Mouse (Mus musculus): ENCODE results near the gene Pick1.

Gene Pick1

GRCm38 (mm10) chr15:79270317-79271123 is 41.5 kb downstream of the Pick1 start:
- peak; percentile 61 for DNase-seq (ENCODE audit: low read depth, low spot score)

GRCm38 (mm10) chr15:79271124-79271746 is 42.3 kb downstream of the Pick1 start:
- no peak for DNase-seq (ENCODE audit: low read depth, low spot score)

GRCm38 (mm10) chr15:79273020-79273419 is 44.0 kb downstream of the Pick1 start:
- no peak for DNase-seq (ENCODE audit: low read depth, low spot score)

- DNase-seq (ENCODE audit: low read depth, low spot score), result no peak
These were observed 48.8 kb downstream of the Pick1 start for GRCm38 (mm10) chr15:79277728-79278127.

GRCm38 (mm10) chr15:79280209-79280608 is 51.2 kb downstream of the Pick1 start:
- DNase-seq (ENCODE audit: low read depth, low spot score), result no peak

GRCm38 (mm10) chr15:79280850-79281249 is 51.9 kb downstream of the Pick1 start:
- DNase-seq (ENCODE audit: low read depth, low spot score), result no peak

- no peak for DNase-seq (ENCODE audit: low read depth, low spot score)
These were observed 52.4 kb downstream of the Pick1 start for GRCm38 (mm10) chr15:79281389-79281788.

GRCm38 (mm10) chr15:79282434-79282833 is 53.5 kb downstream of the Pick1 start:
- no peak for DNase-seq (ENCODE audit: low read depth, low spot score)

- DNase-seq (ENCODE audit: low read depth, low spot score), result no peak
These were observed 54.4 kb downstream of the Pick1 start for GRCm38 (mm10) chr15:79283371-79283770.

- no peak for DNase-seq (ENCODE audit: low read depth, low spot score)
These were observed 56.4 kb downstream of the Pick1 start, which contains the start of gene Baiap2l2 for GRCm38 (mm10) chr15:79285399-79285798. Gene Baiap2l2, minus strand, starts transcription at chr15:79285537.

- no peak for DNase-seq (ENCODE audit: low read depth, low spot score)
These were observed 57.2 kb downstream of the Pick1 start for GRCm38 (mm10) chr15:79286141-79286540.

GRCm38 (mm10) chr15:79287091-79287490 is 58.1 kb downstream of the Pick1 start:
- DNase-seq (ENCODE audit: low read depth, low spot score), result no peak

- DNase-seq (ENCODE audit: low read depth, low spot score), result no peak
These were observed 59.4 kb downstream of the Pick1 start for GRCm38 (mm10) chr15:79288387-79288786.

- DNase-seq (ENCODE audit: low read depth, low spot score), result no peak
These were observed 60.5 kb downstream of the Pick1 start for GRCm38 (mm10) chr15:79289441-79289840.

GRCm38 (mm10) chr15:79290340-79290739 is 61.4 kb downstream of the Pick1 start:
- no peak for DNase-seq (ENCODE audit: low read depth, low spot score)

- no peak for DNase-seq (ENCODE audit: low read depth, low spot score)
These were observed 63.8 kb downstream of the Pick1 start for GRCm38 (mm10) chr15:79292779-79293178.

- no peak for DNase-seq (ENCODE audit: low read depth, low spot score)
These were observed 69.6 kb downstream of the Pick1 start for GRCm38 (mm10) chr15:79298553-79298952.

Measured in embryo, embryonic 11.5 days (tissue).